Mouse (Mus musculus) forebrain, embryonic 14.5 days (tissue): ENCODE results near the gene Cux2. TPM values are rescaled to one million over a fixed set of nuclear protein-coding genes. Genes with fewer than 3 reads are reported as not detected.
A peak's percentile ranks its signal among the peaks of the same experiment; 100 is the strongest.

Source experiments
- ATAC-seq: fragments of 200-750 bp; cut with Nextera tagmentation; 2 replicates; pipeline ENCODE4 v1.8.0; 2017; ENCODE audit warnings: mild to moderate bottlenecking, moderate library complexity
- DNase-seq: peaks from one replicate; pipeline ENCODE4 v3.0.0-alpha.2; 2015; ENCODE audit warnings: low spot score
- H3K27ac ChIP-seq: fragments of 300-500 bp; sonication (generic); 2 replicates; pipeline ENCODE4 v1.5.1; 2014; ENCODE audit warnings: low read depth, mild to moderate bottlenecking, control low read depth, low read length, moderate library complexity
- H3K27me3 ChIP-seq: fragments of 300-500 bp; sonication (generic); replicated peaks from 2 replicates; pipeline ENCODE4 v1.6.1; 2014; ENCODE audit warnings: low read length, control low read depth, mixed read lengths; ENCODE audit not compliant: control insufficient read depth, insufficient read depth
- H3K36me3 ChIP-seq: fragments of 300-500 bp; sonication (generic); 2 replicates; pipeline ENCODE4 v1.6.1; 2014; ENCODE audit warnings: low read length, control low read depth; ENCODE audit not compliant: control insufficient read depth, insufficient read depth
- H3K4me1 ChIP-seq: fragments of 300-500 bp; sonication (generic); 2 replicates; pipeline ENCODE4 v1.6.1; 2014; ENCODE audit warnings: antibody characterized with exemption, low read length, control low read depth; ENCODE audit not compliant: control insufficient read depth, insufficient read depth
- H3K4me2 ChIP-seq: fragments of 300-500 bp; sonication (generic); 2 replicates; pipeline ENCODE4 v1.6.1; 2014; ENCODE audit warnings: mild to moderate bottlenecking, control low read depth, low read length
- H3K4me3 ChIP-seq: fragments of 300-500 bp; sonication (generic); 2 replicates; pipeline ENCODE4 v1.5.1; 2014; ENCODE audit warnings: low read depth, low read length, control low read depth
- H3K9ac ChIP-seq: fragments of 300-500 bp; sonication (generic); 2 replicates; pipeline ENCODE4 v1.6.1; 2014; ENCODE audit warnings: mild to moderate bottlenecking, low read length, control low read depth, moderate library complexity
- H3K9me3 ChIP-seq: fragments of 300-500 bp; sonication (generic); replicated peaks from 2 replicates; pipeline ENCODE4 v1.6.1; 2016; ENCODE audit warnings: low read length, control low read depth, mixed read lengths; ENCODE audit not compliant: control insufficient read depth
- WGBS: fragments of 180-500 bp; shearing (Covaris S2); extraction: QIAGEN DNeasy Blood & Tissue Kit; methylation state at CpG from one replicate; pipeline ENCODE4 v1.1.7; 2014; 5-methylcytosine and 5-hydroxymethylcytosine counted together
- polyA plus RNA-seq: library from polyadenylated mRNA; unstranded; fragments of >200 nt; fragmentation: Nextera tagmentation; extraction: Ambion mirVana; gene quantifications from 2 replicates; pipeline ENCODE4 v1.2.1, GENCODE M21; 2014

The Cux2 gene
- polyA plus RNA-seq, 1 experiment from 2014 or later = 16.7 TPM

- Histone ChIP-seq H3K9me3 (no peaks in the 10 kb centered on the region), H3K4me2 (no peak overlapping the region), H3K27me3 (no peaks in the 10 kb centered on the region), H3K4me1 (no peaks in the 10 kb centered on the region; the same call in 1 of the 2 replicates), H3K4me3 (no peak overlapping the region), H3K27ac (no peak overlapping the region), H3K36me3 (no peaks in the 10 kb centered on the region), H3K9ac (no peak overlapping the region)
- DNase-seq (peak; percentile 56), ATAC-seq (no peak)
- WGBS = 60% methylated on average over 10 of the region's 10 CpGs
Observed at GRCm38 (mm10) chr5:121998981-121999795, 50.7 kb downstream of the Cux2 start.

GRCm38 (mm10) chr5:121998281-121998680 is 51.6 kb downstream of the Cux2 start:
- H3K4me1 ChIP-seq = no peaks in the 10 kb centered on the region; the same call in 1 of the 2 replicates
- H3K4me2 ChIP-seq = no peak overlapping the region
- ATAC-seq = no peak
- no peaks in the 10 kb centered on the region for H3K27me3 ChIP-seq
- no peaks in the 10 kb centered on the region for H3K36me3 ChIP-seq
- no peak overlapping the region for H3K9ac ChIP-seq
- H3K27ac ChIP-seq = no peak overlapping the region
- WGBS = 83% methylated on average over 7 of the region's 7 CpGs
- H3K4me3 ChIP-seq = no peak overlapping the region
- H3K9me3 ChIP-seq = no peaks in the 10 kb centered on the region
- DNase-seq = no peak

GRCm38 (mm10) chr5:121996701-121997100 is 53.2 kb downstream of the Cux2 start:
- WGBS = 77% methylated on average over 6 of the region's 6 CpGs
- no peak overlapping the region for H3K9ac ChIP-seq
- ATAC-seq (no peak), DNase-seq (no peak)
- no peak overlapping the region for H3K27ac ChIP-seq
- no peaks in the 10 kb centered on the region for H3K9me3 ChIP-seq
- H3K27me3 ChIP-seq = no peaks in the 10 kb centered on the region
- no peaks in the 10 kb centered on the region for H3K36me3 ChIP-seq
- no peak overlapping the region for H3K4me2 ChIP-seq
- H3K4me3 ChIP-seq = no peak overlapping the region
- H3K4me1 ChIP-seq = no peaks in the 10 kb centered on the region; the same call in 1 of the 2 replicates

- H3K36me3 ChIP-seq = no peaks in the 10 kb centered on the region
- no peak overlapping the region for H3K4me2 ChIP-seq
- H3K4me1 ChIP-seq = no peaks in the 10 kb centered on the region
- no peak overlapping the region for H3K27ac ChIP-seq
- WGBS = 61% methylated on average over 12 of the region's 12 CpGs
- ATAC-seq (no peak), DNase-seq (no peak)
- H3K9me3 ChIP-seq = no peaks in the 10 kb centered on the region
- H3K9ac ChIP-seq = no peak overlapping the region
- no peaks in the 10 kb centered on the region for H3K27me3 ChIP-seq
- H3K4me3 ChIP-seq = no peak overlapping the region
Observed at GRCm38 (mm10) chr5:121994808-121995207, 55.1 kb downstream of the Cux2 start.

- ATAC-seq (no peak), DNase-seq (no peak)
- H3K4me2 ChIP-seq = no peak overlapping the region
- no peaks in the 10 kb centered on the region for H3K9me3 ChIP-seq
- 60% methylated on average over 6 of the region's 6 CpGs for WGBS
- H3K27me3 ChIP-seq = no peaks in the 10 kb centered on the region
- H3K36me3 ChIP-seq = no peaks in the 10 kb centered on the region
- no peak overlapping the region for H3K4me3 ChIP-seq
- H3K9ac ChIP-seq = no peak overlapping the region
- no peaks in the 10 kb centered on the region for H3K4me1 ChIP-seq
- H3K27ac ChIP-seq = no peak overlapping the region
Observed at GRCm38 (mm10) chr5:121991914-121992313, 58.0 kb downstream of the Cux2 start.

- no peaks in the 10 kb centered on the region for H3K36me3 ChIP-seq
- H3K9ac ChIP-seq = no peak overlapping the region
- H3K27ac ChIP-seq = no peak overlapping the region
- H3K4me3 ChIP-seq = no peak overlapping the region
- DNase-seq (peak; percentile 43), ATAC-seq (no peak)
- peaks cover 10% of the 10 kb centered on the region for H3K4me1 ChIP-seq
- no peaks in the 10 kb centered on the region for H3K9me3 ChIP-seq
- no peaks in the 10 kb centered on the region for H3K27me3 ChIP-seq
- 78% methylated on average over 9 of the region's 9 CpGs for WGBS
- H3K4me2 ChIP-seq = no peak overlapping the region
Observed at GRCm38 (mm10) chr5:121985855-121986254, 64.0 kb downstream of the Cux2 start.

- peak overlapping the region; percentile 30; the same call in 1 of the 2 replicates for H3K9ac ChIP-seq
- H3K4me3 ChIP-seq = no peak overlapping the region
- H3K4me1 ChIP-seq = peaks cover 10% of the 10 kb centered on the region
- peak overlapping the region; percentile 84 for H3K27ac ChIP-seq
- 8% methylated on average over 16 of the region's 16 CpGs for WGBS
- ATAC-seq = peak; percentile 79
- no peaks in the 10 kb centered on the region for H3K27me3 ChIP-seq
- DNase-seq = peak; percentile 82
- H3K4me2 ChIP-seq = peak overlapping the region; percentile 6; the same call in 1 of the 2 replicates
- H3K9me3 ChIP-seq = no peaks in the 10 kb centered on the region
- no peaks in the 10 kb centered on the region for H3K36me3 ChIP-seq
Observed at GRCm38 (mm10) chr5:121981650-121982131, 68.2 kb downstream of the Cux2 start.

- H3K4me1 ChIP-seq = peaks cover 16% of the 10 kb centered on the region
- H3K27me3 ChIP-seq = no peaks in the 10 kb centered on the region
- WGBS = 54% methylated on average over 12 of the region's 12 CpGs
- ATAC-seq = peak; percentile 55; the same call in 1 of the 2 replicates
- no peak overlapping the region for H3K9ac ChIP-seq
- no peak overlapping the region for H3K4me2 ChIP-seq
- H3K27ac ChIP-seq = peak overlapping the region; percentile 63
- peak; percentile 61 for DNase-seq
- H3K36me3 ChIP-seq = no peaks in the 10 kb centered on the region
- no peaks in the 10 kb centered on the region for H3K9me3 ChIP-seq
- no peak overlapping the region for H3K4me3 ChIP-seq
Observed at GRCm38 (mm10) chr5:121976331-121976730, 73.6 kb downstream of the Cux2 start.

- DNase-seq (peak; percentile 38), ATAC-seq (no peak)
- Histone ChIP-seq H3K4me3 (no peak overlapping the region), H3K27ac (peak overlapping the region; percentile 39; the same call in 1 of the 2 replicates), H3K9me3 (no peaks in the 10 kb centered on the region), H3K4me1 (peaks cover 16% of the 10 kb centered on the region), H3K4me2 (no peak overlapping the region), H3K27me3 (no peaks in the 10 kb centered on the region), H3K36me3 (no peaks in the 10 kb centered on the region), H3K9ac (0 out of 2 replicates have a peak overlapping the region, but pooled peaks have one; percentile 5)
- WGBS = 32% methylated on average over 10 of the region's 10 CpGs
Observed at GRCm38 (mm10) chr5:121973541-121973940, 76.4 kb downstream of the Cux2 start.
